Mouse (Mus musculus): ENCODE measurements around the gene Rer1.

DNA sequence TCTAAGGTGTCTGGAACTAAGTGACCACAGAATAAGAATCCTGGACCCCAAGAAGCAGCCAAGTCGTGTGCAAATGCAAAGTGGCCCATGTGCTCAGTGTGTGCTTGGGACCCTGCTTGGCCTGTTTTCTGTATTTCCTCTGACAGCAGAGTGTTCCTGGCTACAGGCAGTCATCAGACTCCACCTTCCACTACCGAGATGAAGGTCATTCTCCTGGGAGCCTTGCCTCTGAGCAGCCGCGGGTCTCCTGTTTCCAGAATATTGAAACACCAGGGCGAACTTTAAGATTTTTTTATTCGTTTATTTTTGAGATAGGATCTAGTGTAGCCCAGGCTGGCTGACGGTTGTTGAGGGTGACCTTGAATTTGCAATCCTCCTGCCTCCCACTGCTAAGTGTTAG, 44.4 kb upstream of the Rer1 start:
- no peak for TF ChIP-seq HCFC1 (IDR thresholded peaks at IDR 0.05; ENCODE audit: borderline replicate concordance, insufficient read depth, low read length)
- TF ChIP-seq ZC3H11A (IDR thresholded peaks at IDR 0.05; ENCODE audit: borderline replicate concordance, low read depth, low read length): no peak
- no peak for TF ChIP-seq ZNF384 (IDR thresholded peaks at IDR 0.05; ENCODE audit: low read depth, low read length)
- no peak for TF ChIP-seq CHD2 (IDR thresholded peaks at IDR 0.05; ENCODE audit: low read depth, low read length)

All from ES-E14 (cell line).